Mouse (Mus musculus) MEL (cell line): Measurements from ENCODE around the gene Ube2g2. TPM values are rescaled to one million over a fixed set of nuclear protein-coding genes. Genes with fewer than 3 reads are reported as not detected.
A peak's percentile ranks its signal among the peaks of the same experiment; 100 is the strongest.

Source experiments
- DNase-seq: peaks from one replicate; pipeline ENCODE4 v3.0.0; 2011; ENCODE audit warnings: low read depth, low spot score
- H3K27ac ChIP-seq: 2 replicates; pipeline ENCODE4 v1.5.1; 2012; ENCODE audit warnings: low read depth, mild to moderate bottlenecking, control low read depth, low read length, moderate library complexity; ENCODE audit not compliant: control insufficient read depth
- H3K27me3 ChIP-seq, 2 experiments: fragments of 150-350 bp in 1 of 2; sonication (generic) in 1 of 2; 2 replicates each; pipeline ENCODE4 v1.6.1; 2012; ENCODE audit warnings: low read length in 2 of 2, mild to moderate bottlenecking in 2 of 2, improper control_type of control experiment in 1 of 2, moderate library complexity in 1 of 2; ENCODE audit not compliant: insufficient read depth in 2 of 2, control insufficient read depth in 1 of 2
- H3K36me3 ChIP-seq, 2 experiments: 2 replicates each; pipeline ENCODE4 v1.6.1; 2012 to 2014; ENCODE audit warnings: low read length in 2 of 2, improper control_type of control experiment in 1 of 2, inconsistent platforms in 1 of 2, mild to moderate bottlenecking in 1 of 2; ENCODE audit not compliant: insufficient read depth in 2 of 2, control insufficient read depth in 1 of 2
- H3K4me1 ChIP-seq, 2 experiments: fragments of 150-350 bp in 1 of 2; sonication (generic) in 1 of 2; 2 replicates each; pipeline ENCODE4 v1.6.1; 2012; ENCODE audit warnings: low read length in 2 of 2, improper control_type of control experiment in 1 of 2, mild to moderate bottlenecking in 1 of 2; ENCODE audit not compliant: insufficient read depth in 2 of 2, control insufficient read depth in 1 of 2
- H3K4me3 ChIP-seq, 2 experiments: fragments of 150-350 bp in 1 of 2; sonication (generic) in 1 of 2; 2 replicates each; pipeline ENCODE4 v1.5.1; 2012; ENCODE audit warnings: low read depth in 2 of 2, low read length in 2 of 2, mild to moderate bottlenecking in 2 of 2, moderate library complexity in 2 of 2, control low read depth in 1 of 2, improper control_type of control experiment in 1 of 2; ENCODE audit not compliant: control insufficient read depth in 1 of 2, insufficient read depth in 1 of 2
- H3K79me2 ChIP-seq: 2 replicates; pipeline ENCODE4 v1.6.1; 2012; ENCODE audit warnings: mild to moderate bottlenecking, low read length, moderate library complexity; ENCODE audit not compliant: control insufficient read depth, poor library complexity, insufficient read depth
- H3K9ac ChIP-seq: 2 replicates; pipeline ENCODE4 v1.6.1; 2012; ENCODE audit warnings: low read depth, mild to moderate bottlenecking, control low read depth, low read length, moderate library complexity; ENCODE audit not compliant: control insufficient read depth, poor library complexity, severe bottlenecking
- H3K9me3 ChIP-seq: fragments of 150-350 bp; sonication (generic); replicated peaks from 2 replicates; pipeline ENCODE4 v1.6.1; 2012; ENCODE audit warnings: mild to moderate bottlenecking, low read length, improper control_type of control experiment, moderate library complexity; ENCODE audit not compliant: insufficient read depth
- CTCF ChIP-seq, 3 experiments: IDR thresholded peaks in 2 of 3; conservative IDR thresholded peaks in 1 of 3; 2 replicates each; pipeline ENCODE4 v1.5.1; 2011 to 2012; ENCODE audit warnings: low read length in 3 of 3, low read depth in 2 of 3, mild to moderate bottlenecking in 2 of 3, improper control_type of control experiment in 1 of 3, inconsistent platforms in 1 of 3, mixed read lengths in 1 of 3, moderate library complexity in 1 of 3; ENCODE audit not compliant: control insufficient read depth in 1 of 3, insufficient read depth in 1 of 3, poor library complexity in 1 of 3, severe bottlenecking in 1 of 3
- ETS1 ChIP-seq: IDR thresholded peaks from 2 replicates; pipeline ENCODE4 v1.6.1; 2012; ENCODE audit warnings: low read depth, mild to moderate bottlenecking, inconsistent platforms, low read length, improper control_type of control experiment, moderate library complexity
- HCFC1 ChIP-seq: IDR thresholded peaks from 2 replicates; pipeline ENCODE4 v1.6.1; 2012; ENCODE audit warnings: low read depth, mild to moderate bottlenecking, inconsistent platforms, low read length, improper control_type of control experiment, moderate library complexity
- KAT2A ChIP-seq: conservative IDR thresholded peaks from 2 replicates; pipeline ENCODE4 v1.6.1; 2012; ENCODE audit warnings: low read depth, low read length, improper control_type of control experiment, inconsistent platforms
- POLR2A ChIP-seq, 2 experiments: IDR thresholded peaks; 2 replicates each; pipeline ENCODE4 v1.6.1; 2011 to 2012; ENCODE audit warnings: low read length in 2 of 2, mild to moderate bottlenecking in 2 of 2, control low read depth in 1 of 2, improper control_type of control experiment in 1 of 2, low read depth in 1 of 2, moderate library complexity in 1 of 2; ENCODE audit not compliant: control insufficient read depth in 1 of 2, insufficient read depth in 1 of 2, poor library complexity in 1 of 2
- POLR2AphosphoS2 ChIP-seq: IDR thresholded peaks from 2 replicates; pipeline ENCODE4 v1.6.1; 2011; ENCODE audit warnings: low read length, improper control_type of control experiment
- RAD21 ChIP-seq: IDR thresholded peaks from 2 replicates; pipeline ENCODE4 v1.6.1; 2011; ENCODE audit warnings: mild to moderate bottlenecking, low read depth, low read length, improper control_type of control experiment
- SIN3A ChIP-seq: IDR thresholded peaks from 2 replicates; pipeline ENCODE4 v1.6.1; 2012; ENCODE audit warnings: low read length, improper control_type of control experiment, inconsistent platforms
- TCF12 ChIP-seq: IDR thresholded peaks from 2 replicates; pipeline ENCODE4 v1.6.1; 2014; ENCODE audit warnings: low read depth, mild to moderate bottlenecking, inconsistent platforms, low read length, improper control_type of control experiment, moderate library complexity
- USF2 ChIP-seq, 2 experiments: IDR thresholded peaks; 2 replicates each; pipeline ENCODE4 v1.6.1; 2011 to 2012; ENCODE audit warnings: improper control_type of control experiment in 2 of 2, low read length in 2 of 2, borderline replicate concordance in 1 of 2, inconsistent platforms in 1 of 2, low read depth in 1 of 2, mild to moderate bottlenecking in 1 of 2; ENCODE audit not compliant: insufficient read depth in 1 of 2
- ZKSCAN1 ChIP-seq: IDR thresholded peaks from 2 replicates; pipeline ENCODE4 v1.6.1; 2012; ENCODE audit warnings: low read depth, mild to moderate bottlenecking, inconsistent platforms, low read length, improper control_type of control experiment, moderate library complexity
- ZNF384 ChIP-seq: IDR thresholded peaks from 2 replicates; pipeline ENCODE4 v1.6.1; 2012; ENCODE audit warnings: low read depth, mild to moderate bottlenecking, inconsistent platforms, low read length, improper control_type of control experiment
- polyA plus RNA-seq, 2 experiments: library from polyadenylated mRNA; stranded (reverse) in 1 of 2; unstranded in 1 of 2; fragments of >175 nt in 1 of 2; fragments of >200 nt in 1 of 2; gene quantifications; 2 replicates each; pipeline versions ENCODE4 v1.2.1 to v1.2.4; 2012; ENCODE audit warnings: low replicate concordance in 2 of 2, low read depth in 1 of 2; ENCODE audit not compliant: insufficient read length in 2 of 2, insufficient read depth in 1 of 2, missing spikeins in 1 of 2
- total RNA-seq: library from RNA; depleted of rRNA; stranded (reverse); fragments of 300-350 nt; gene quantifications from 2 replicates; pipeline ENCODE4 v1.2.3, GENCODE M21; 2012

Gene Ube2g2
- total and polyA plus RNA-seq, 3 experiments = 62.4 to 112 TPM; not detected in 1

GRCm38 (mm10) chr10:77647901-77648300 lies 25.8 kb downstream of the Ube2g2 start:
- no peaks in the 10 kb centered on the region; a peak in 1 of 4 replicates for H3K4me1 ChIP-seq
- TF ChIP-seq POLR2A (IDR thresholded peaks at IDR 0.05; ENCODE audit: control insufficient read depth in 1 of 2, insufficient read depth in 1 of 2, low read depth in 1 of 2, low read length in 2 of 2, poor library complexity in 1 of 2) (no peak), HCFC1 (no peak), POLR2AphosphoS2 (no peak)
- H3K9ac ChIP-seq = no peak overlapping the region
- H3K4me3 ChIP-seq = no peak overlapping the region
- H3K36me3 ChIP-seq = peaks cover 0 to 6% of the 10 kb centered on the region in 2 experiments; a peak in 2 of 4 replicates
- H3K79me2 ChIP-seq = no peaks in the 10 kb centered on the region
- H3K9me3 ChIP-seq = no peaks in the 10 kb centered on the region
- no peak for DNase-seq
- H3K27ac ChIP-seq = no peak overlapping the region
- H3K27me3 ChIP-seq = no peaks in the 10 kb centered on the region

- H3K9ac ChIP-seq = no peak overlapping the region
- no peaks in the 10 kb centered on the region for H3K27me3 ChIP-seq
- H3K4me1 ChIP-seq = no peaks in the 10 kb centered on the region
- no peak overlapping the region for H3K4me3 ChIP-seq
- no peaks in the 10 kb centered on the region for H3K36me3 ChIP-seq
- no peak for DNase-seq
- H3K27ac ChIP-seq = no peak overlapping the region
- no peaks in the 10 kb centered on the region for H3K9me3 ChIP-seq
- TF ChIP-seq CTCF (IDR thresholded peaks at IDR 0.05 in 2 of 3, conservative IDR thresholded peaks at IDR 0.05 in 1 of 3; ENCODE audit: control insufficient read depth in 1 of 3, insufficient read depth in 1 of 3, low read depth in 2 of 3, low read length in 3 of 3, poor library complexity in 1 of 3, severe bottlenecking in 1 of 3) (peak in 1 of 3 experiments; percentile 15; a peak in 1 of 6 replicates), RAD21 (peak; percentile 12; the same call in 1 of the 2 replicates), ZKSCAN1 (no peak)
- no peaks in the 10 kb centered on the region for H3K79me2 ChIP-seq
Observed at GRCm38 (mm10) chr10:77652046-77652445, 30.0 kb downstream of the Ube2g2 start.

GRCm38 (mm10) chr10:77658286-77658994 lies 36.4 kb downstream of the Ube2g2 start:
- Histone ChIP-seq H3K27me3 (no peaks in the 10 kb centered on the region), H3K4me3 (no peak overlapping the region), H3K79me2 (no peaks in the 10 kb centered on the region), H3K36me3 (no peaks in the 10 kb centered on the region), H3K4me1 (no peaks in the 10 kb centered on the region), H3K27ac (no peak overlapping the region), H3K9ac (no peak overlapping the region), H3K9me3 (no peaks in the 10 kb centered on the region)
- DNase-seq = peak; percentile 27
- TF ChIP-seq ETS1 (no peak), POLR2A (IDR thresholded peaks at IDR 0.05; ENCODE audit: control insufficient read depth in 1 of 2, insufficient read depth in 1 of 2, low read depth in 1 of 2, low read length in 2 of 2, poor library complexity in 1 of 2) (no peak), USF2 (IDR thresholded peaks at IDR 0.05; ENCODE audit: borderline replicate concordance in 1 of 2, insufficient read depth in 1 of 2, low read depth in 1 of 2, low read length in 2 of 2) (no peak), ZNF384 (no peak), KAT2A (no peak), SIN3A (no peak), TCF12 (no peak)
